Mouse (Mus musculus) erythroblast, embryonic 14.5 days (primary cell): ENCODE data around the gene Krt6b.

ENCODE experiments used
- GATA1 ChIP-seq: IDR thresholded peaks from 2 replicates; pipeline ENCODE4 v1.6.1; 2012; ENCODE audit warnings: low read length, inconsistent platforms, mixed read lengths
- TAL1 ChIP-seq: IDR thresholded peaks from 3 replicates; pipeline ENCODE4 v1.6.1; 2012; ENCODE audit warnings: low read length, inconsistent platforms, mixed read lengths

- TF ChIP-seq TAL1 (no peak), GATA1 (no peak)
Observed at GRCm38 (mm10) chr15:101697326-101698188, 17.5 kb upstream of the Krt6b start.
